Mouse (Mus musculus) forebrain, embryonic 16.5 days (tissue): ENCODE results near the gene Crybg2. TPM values are rescaled to one million over a fixed set of nuclear protein-coding genes. Genes with fewer than 3 reads are reported as not detected.

Source experiments
- ATAC-seq: fragments of 200-750 bp; cut with Nextera tagmentation; 2 replicates; pipeline ENCODE4 v1.8.0; 2017; ENCODE audit warnings: mild to moderate bottlenecking, moderate library complexity
- H3K27ac ChIP-seq: fragments of 300-500 bp; sonication (generic); 2 replicates; pipeline ENCODE4 v1.5.1; 2014; ENCODE audit warnings: low read length, control low read depth
- H3K27me3 ChIP-seq: fragments of 300-500 bp; sonication (generic); replicated peaks from 2 replicates; pipeline ENCODE4 v1.6.1; 2014; ENCODE audit warnings: low read length; ENCODE audit not compliant: control insufficient read depth, insufficient read depth
- H3K36me3 ChIP-seq: fragments of 300-500 bp; sonication (generic); 2 replicates; pipeline ENCODE4 v1.6.1; 2014; ENCODE audit not compliant: control insufficient read depth, insufficient read depth
- H3K4me1 ChIP-seq: fragments of 300-500 bp; sonication (generic); replicated peaks from 2 replicates; pipeline ENCODE4 v1.6.1; 2014; ENCODE audit warnings: low read length; ENCODE audit not compliant: control insufficient read depth, insufficient read depth
- H3K4me2 ChIP-seq: fragments of 300-500 bp; sonication (generic); 2 replicates; pipeline ENCODE4 v1.6.1; 2014; ENCODE audit warnings: mild to moderate bottlenecking, low read length, control low read depth
- H3K4me3 ChIP-seq: fragments of 300-500 bp; sonication (generic); replicated peaks from 2 replicates; pipeline ENCODE4 v1.5.1; 2014; ENCODE audit warnings: mild to moderate bottlenecking, low read length, control low read depth
- H3K9ac ChIP-seq: fragments of 300-500 bp; sonication (generic); replicated peaks from 2 replicates; pipeline ENCODE4 v1.6.1; 2014; ENCODE audit warnings: low read depth, low read length, control low read depth
- H3K9me3 ChIP-seq: fragments of 300-500 bp; sonication (generic); 2 replicates; pipeline ENCODE4 v1.6.1; 2016; ENCODE audit warnings: low read length; ENCODE audit not compliant: control insufficient read depth
- WGBS: fragments of 180-500 bp; shearing (Covaris S2); extraction: QIAGEN DNeasy Blood & Tissue Kit; methylation state at CpG from one replicate; pipeline ENCODE4 v1.1.7; 2014; 5-methylcytosine and 5-hydroxymethylcytosine counted together
- polyA plus RNA-seq: library from polyadenylated mRNA; unstranded; fragments of >200 nt; fragmentation: Nextera tagmentation; extraction: Ambion mirVana; gene quantifications from 2 replicates; pipeline ENCODE4 v1.2.1, GENCODE M21; 2015

The Crybg2 gene
- polyA plus RNA-seq, 1 experiment from 2014 or later = 1.6 TPM

DNA sequence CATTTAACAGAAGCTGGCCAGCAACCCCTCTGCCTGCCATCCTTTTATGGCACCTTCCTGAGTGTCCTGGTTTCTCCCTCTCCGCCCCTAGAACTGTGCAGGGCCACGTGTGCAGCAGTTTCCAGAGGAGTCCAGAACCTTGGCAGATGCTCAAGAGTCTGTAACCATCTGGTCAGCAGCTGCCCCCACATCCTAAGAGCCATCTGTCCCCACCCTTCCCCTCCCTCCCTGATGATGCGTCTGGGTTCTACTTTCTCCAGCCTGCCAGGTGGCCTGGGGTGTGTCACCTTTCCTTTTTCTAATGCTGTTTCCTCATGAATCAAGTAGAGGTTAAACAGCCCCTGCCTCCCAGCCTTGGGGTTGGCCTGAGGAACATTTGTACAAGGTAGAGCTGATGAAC is 61.7 kb downstream of the Crybg2 start:
- 57% methylated on average over 3 of the region's 3 CpGs for WGBS
- H3K27ac ChIP-seq = no peak overlapping the region

DNA sequence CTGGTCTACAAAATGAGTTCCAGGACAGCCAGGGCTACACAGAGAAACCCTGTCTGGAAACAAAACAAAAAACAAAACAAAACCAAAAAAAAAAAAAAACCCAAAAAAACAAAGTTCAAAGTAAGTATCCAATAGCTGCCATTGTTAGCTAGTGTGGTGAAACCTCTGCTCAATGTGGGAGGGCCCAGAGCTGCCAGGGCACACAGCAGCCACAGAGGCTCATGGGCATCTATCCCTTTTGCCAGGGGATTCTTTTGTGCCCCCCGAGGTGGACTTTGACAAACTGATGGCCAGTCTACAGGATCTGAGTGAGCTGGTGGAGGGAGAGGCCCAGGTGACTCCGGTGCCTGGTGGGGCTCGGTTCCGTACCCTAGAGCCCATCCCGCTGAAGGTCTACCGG is 62.5 kb downstream of the Crybg2 start:
- 93% methylated on average over 6 of the region's 6 CpGs for WGBS
- ATAC-seq = no peak
- Histone ChIP-seq H3K4me3 (no peak overlapping the region), H3K9me3 (no peaks in the 10 kb centered on the region), H3K36me3 (no peaks in the 10 kb centered on the region), H3K27ac (no peak overlapping the region), H3K4me1 (peaks cover 18% of the 10 kb centered on the region), H3K27me3 (no peaks in the 10 kb centered on the region), H3K4me2 (no peak overlapping the region), H3K9ac (no peak overlapping the region)

More for the DNA sequence above, 61.7 kb downstream of the Crybg2 start:
- H3K4me1 ChIP-seq = peaks cover 11% of the 10 kb centered on the region
- H3K9ac ChIP-seq = no peak overlapping the region
- H3K4me3 ChIP-seq = no peak overlapping the region
- no peak for ATAC-seq
- H3K4me2 ChIP-seq = no peak overlapping the region
- H3K27me3 ChIP-seq = no peaks in the 10 kb centered on the region
- H3K36me3 ChIP-seq = no peaks in the 10 kb centered on the region
- H3K9me3 ChIP-seq = no peaks in the 10 kb centered on the region

DNA sequence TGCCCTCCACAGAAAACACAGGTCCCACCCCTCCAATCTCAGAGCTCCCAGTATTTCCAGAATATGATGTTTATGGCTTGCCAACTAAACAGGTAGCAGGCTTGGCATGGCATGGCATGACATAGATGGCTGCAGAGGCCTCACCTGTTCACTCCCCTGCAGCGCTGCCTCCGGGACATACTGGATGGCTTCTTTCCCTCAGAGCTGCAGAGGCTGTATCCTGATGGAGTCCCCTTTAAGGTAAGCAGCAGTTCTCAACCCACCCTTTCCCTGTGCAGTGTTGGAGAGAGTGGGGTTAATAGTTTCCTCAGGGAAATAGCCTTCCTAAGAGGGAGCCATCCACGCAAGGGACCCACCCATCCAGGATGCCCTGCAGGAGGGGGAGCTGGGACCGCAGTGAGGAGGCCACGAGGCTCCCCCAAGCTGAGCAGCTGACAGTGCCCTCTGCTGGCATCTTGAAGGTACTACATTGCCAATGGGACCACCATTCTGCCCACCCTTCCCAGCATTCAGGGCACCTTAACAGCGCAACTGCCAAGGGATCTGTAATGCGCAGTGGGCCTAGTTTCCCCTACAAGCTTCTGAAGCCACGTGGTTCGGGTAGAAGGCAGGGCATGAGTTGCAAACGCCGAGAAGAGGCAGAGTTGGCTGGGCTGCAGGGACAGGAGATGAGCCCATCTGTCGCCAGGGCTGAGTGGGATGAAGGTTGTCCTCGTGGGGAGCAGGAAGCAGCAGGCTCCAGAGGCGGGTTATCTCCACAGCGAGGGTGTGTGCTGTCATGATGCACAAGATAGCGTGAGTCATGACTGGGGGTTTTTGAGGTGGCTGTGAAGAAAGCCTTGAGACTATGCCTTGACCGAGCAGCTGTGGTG is 63.3 kb downstream of the Crybg2 start:
- H3K27me3 ChIP-seq = no peaks in the 10 kb centered on the region
- peaks cover 19% of the 10 kb centered on the region for H3K4me1 ChIP-seq
- WGBS = 25% methylated on average over 17 of the region's 17 CpGs
- H3K27ac ChIP-seq = no peak overlapping the region
- H3K36me3 ChIP-seq = no peaks in the 10 kb centered on the region
- peak overlapping the region; percentile 7; the same call in 1 of the 2 replicates for H3K4me2 ChIP-seq
- no peaks in the 10 kb centered on the region for H3K9me3 ChIP-seq
- no peak for ATAC-seq
- H3K4me3 ChIP-seq = no peak overlapping the region
- 0 out of 2 replicates have a peak overlapping the region, but pooled peaks have one; percentile 17 for H3K9ac ChIP-seq

DNA sequence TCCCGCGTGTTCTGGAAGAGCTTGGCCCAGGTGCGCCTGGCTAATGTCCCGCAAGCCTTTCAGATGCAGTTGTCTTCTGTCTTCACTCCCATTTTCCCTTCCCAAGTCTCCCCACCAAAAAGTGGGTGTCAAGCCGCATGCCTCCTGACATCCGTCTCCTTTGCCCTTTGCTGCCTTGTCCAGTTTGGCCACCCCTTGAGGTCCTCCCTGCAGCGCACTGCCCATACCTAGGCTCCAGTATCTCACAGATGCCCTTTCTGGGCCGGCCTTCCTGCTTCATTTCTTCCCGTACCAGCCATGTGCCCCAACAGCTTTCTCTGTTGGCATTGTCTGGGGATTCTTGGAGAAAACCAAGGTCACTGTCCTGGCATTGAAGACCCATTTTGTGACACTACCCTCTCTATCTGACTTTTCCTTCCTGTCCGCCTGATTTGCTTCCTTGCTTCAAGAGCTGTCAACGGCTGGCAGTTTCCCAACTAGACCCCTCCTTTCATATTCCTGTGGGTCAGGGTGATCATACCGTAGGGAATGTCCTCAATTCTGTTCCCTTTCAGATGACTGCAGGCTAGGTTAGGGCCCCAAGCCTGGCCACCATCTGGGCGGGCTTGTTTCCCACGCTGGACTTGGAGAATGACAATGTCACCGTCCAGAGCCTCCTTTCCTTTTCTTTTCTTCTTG is 64.9 kb downstream of the Crybg2 start:
- 87% methylated on average over 15 of the region's 15 CpGs for WGBS
- no peak for ATAC-seq
- no peaks in the 10 kb centered on the region for H3K36me3 ChIP-seq

DNA sequence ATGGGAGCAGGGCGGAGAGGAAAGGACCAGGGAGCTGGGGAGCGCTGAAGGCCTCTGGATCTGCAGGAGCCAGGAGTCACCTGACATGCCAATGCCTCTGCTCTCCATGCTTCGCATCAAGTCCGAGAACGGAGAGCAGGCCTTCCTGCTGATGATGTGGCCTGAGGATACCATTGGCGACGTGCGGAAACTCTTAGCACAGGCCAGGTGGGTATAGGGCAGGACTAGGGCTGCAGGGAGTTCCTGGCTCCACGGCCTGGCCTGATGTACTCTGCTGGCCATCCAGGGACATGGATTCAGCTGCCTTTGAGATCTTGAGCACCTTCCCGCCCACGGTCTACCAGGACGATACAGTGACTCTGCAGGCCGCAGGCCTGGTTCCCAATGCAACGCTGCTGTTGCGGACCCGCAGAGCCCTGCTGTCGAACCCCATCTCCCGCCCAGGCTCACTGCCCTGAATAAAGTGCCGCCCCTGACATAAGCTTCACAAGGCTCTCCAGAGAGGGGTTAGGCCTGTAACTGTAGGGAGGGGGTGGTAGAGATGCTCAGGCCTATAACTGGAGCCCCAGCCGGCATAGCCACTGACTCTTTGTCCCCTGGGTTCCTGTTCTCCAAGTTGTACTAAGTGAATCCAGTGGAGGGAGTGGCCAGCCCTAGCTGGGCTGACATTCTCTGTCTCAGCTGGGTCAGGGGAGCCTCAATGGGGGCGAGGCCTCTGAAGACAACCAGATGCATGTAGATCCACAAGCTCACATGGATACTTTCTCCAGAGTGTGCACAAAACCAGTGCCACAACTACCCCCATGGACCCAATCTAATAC is 65.9 kb downstream of the Crybg2 start:
- H3K36me3 ChIP-seq = 0 out of 2 replicates have a peak, but pooled peaks cover 3% of the 10 kb centered on the region

More for the DNA sequence above, 64.9 kb downstream of the Crybg2 start:
- Histone ChIP-seq H3K27ac (no peak overlapping the region), H3K4me3 (no peak overlapping the region), H3K27me3 (no peaks in the 10 kb centered on the region), H3K4me1 (peaks cover 22% of the 10 kb centered on the region), H3K9me3 (no peaks in the 10 kb centered on the region), H3K9ac (no peak overlapping the region), H3K4me2 (no peak overlapping the region)

GRCm38 (mm10) chr4:134127121-134127455 is 66.5 kb downstream of the Crybg2 start:
- Histone ChIP-seq H3K4me1 (peaks cover 22% of the 10 kb centered on the region), H3K27ac (no peak overlapping the region), H3K4me3 (no peak overlapping the region), H3K36me3 (0 out of 2 replicates have a peak, but pooled peaks cover 3% of the 10 kb centered on the region), H3K4me2 (no peak overlapping the region), H3K9me3 (no peaks in the 10 kb centered on the region), H3K9ac (no peak overlapping the region), H3K27me3 (no peaks in the 10 kb centered on the region)
- whole genome bisulfite sequencing = 88% methylated on average over 7 of the region's 7 CpGs
- no peak for ATAC-seq

More for the DNA sequence above, 65.9 kb downstream of the Crybg2 start:
- H3K9me3 ChIP-seq = no peaks in the 10 kb centered on the region
- WGBS = 85% methylated on average over 21 of the region's 21 CpGs
- ATAC-seq = no peak
- H3K4me1 ChIP-seq = peaks cover 22% of the 10 kb centered on the region
- no peak overlapping the region for H3K9ac ChIP-seq
- H3K27ac ChIP-seq = no peak overlapping the region
- H3K4me2 ChIP-seq = no peak overlapping the region
- H3K4me3 ChIP-seq = no peak overlapping the region
- no peaks in the 10 kb centered on the region for H3K27me3 ChIP-seq

DNA sequence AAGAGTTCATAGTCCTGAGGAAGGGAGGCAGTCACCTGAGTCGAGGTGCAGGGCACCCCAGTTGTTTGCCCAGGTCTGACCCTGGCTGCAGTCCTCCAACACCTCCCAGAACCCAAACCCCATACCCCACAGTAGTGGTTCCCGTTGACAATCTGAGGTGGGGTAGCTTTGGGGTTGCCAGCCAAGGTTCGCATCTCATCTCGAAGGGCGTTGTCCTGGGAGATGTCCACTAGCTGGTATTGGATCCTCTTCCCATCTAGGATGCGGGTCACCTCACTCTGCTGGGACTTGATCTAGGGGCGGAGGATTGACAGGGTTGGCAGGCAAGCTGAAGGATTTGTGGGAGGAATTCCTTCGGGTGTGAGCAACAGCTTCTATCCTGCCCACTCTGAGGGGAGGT is 67.2 kb downstream of the Crybg2 start:
- H3K4me2 ChIP-seq = peak overlapping the region; percentile 56
- WGBS = 54% methylated on average over 8 of the region's 8 CpGs
- peak overlapping the region; percentile 69 for H3K4me3 ChIP-seq
- no peaks in the 10 kb centered on the region for H3K27me3 ChIP-seq
- H3K9me3 ChIP-seq = no peaks in the 10 kb centered on the region
- H3K4me1 ChIP-seq = peaks cover 22% of the 10 kb centered on the region
- H3K27ac ChIP-seq = no peak overlapping the region
- no peak for ATAC-seq
- H3K36me3 ChIP-seq = 0 out of 2 replicates have a peak, but pooled peaks cover 3% of the 10 kb centered on the region
- H3K9ac ChIP-seq = peak overlapping the region; percentile 87

- Histone ChIP-seq H3K9ac (peak within 1 kb of the TSS; percentile 87), H3K4me3 (peak within 1 kb of the TSS; percentile 69), H3K9me3 (no peaks in the 10 kb centered on the region), H3K27me3 (no peaks in the 10 kb centered on the region), H3K4me1 (peaks cover 22% of the 10 kb centered on the region), H3K27ac (peak within 1 kb of the TSS; percentile 62), H3K36me3 (0 out of 2 replicates have a peak, but pooled peaks cover 3% of the 10 kb centered on the region), H3K4me2 (peak within 1 kb of the TSS; percentile 56)
- WGBS = under 1% methylated on average over 50 of the region's 50 CpGs
- ATAC-seq = peak; percentile 97
Observed at GRCm38 (mm10) chr4:134128221-134128982, 67.8 kb downstream of the Crybg2 start, which contains the start of gene Sh3bgrl3. Gene Sh3bgrl3, minus strand, starts transcription at chr4:134128789.
